18 mouse cellular contexts compared by ENCODE assay signal in genomic region chr9:49384855-49385254, GRCm38 (mm10). TPM values are rescaled to one million over a fixed set of nuclear protein-coding genes. Genes with fewer than 3 reads are reported as not detected.
"Had no signal": no experiment of that assay in that cellular context is flagged by ENCODE, and none has a peak within 500 bp of the region (broad histone marks: within the 10 kb centered on the region; RNA-seq: fewer than 3 reads in every experiment).

No protein-coding gene starts in this region.

- H3K27ac ChIP-seq: layer of hippocampus, adult 2 months; limb, embryonic 12.5 days; liver, embryonic 13.5 days; lung, embryonic 15.5 days; stomach, embryonic 15.5 days had no signal

- H3K4me2 ChIP-seq: limb, embryonic 12.5 days; liver, embryonic 13.5 days; lung, embryonic 15.5 days; midbrain, embryonic 12.5 days; neural tube, embryonic 13.5 days; stomach, embryonic 15.5 days had no signal

- DNase-seq: kidney, postnatal 4 days; liver; liver, embryonic 13.5 days; liver, postnatal 0 days; lung, postnatal 14 days; retina, postnatal 1 day; thymus, postnatal 14 days had no signal

- H3K4me1 ChIP-seq: liver, embryonic 13.5 days; lung, embryonic 15.5 days; stomach, embryonic 15.5 days had no signal

- H3K9ac ChIP-seq: limb, embryonic 12.5 days; liver, embryonic 13.5 days; liver, postnatal 0 days; lung, embryonic 15.5 days; midbrain, embryonic 12.5 days; neural tube, embryonic 13.5 days; stomach, embryonic 15.5 days had no signal

- H3K9me3 ChIP-seq: limb, embryonic 12.5 days; liver, embryonic 13.5 days; lung, embryonic 15.5 days; midbrain, embryonic 12.5 days; neural tube, embryonic 13.5 days; stomach, embryonic 15.5 days had no signal

- H3K4me3 ChIP-seq: layer of hippocampus, adult 2 months; limb, embryonic 12.5 days; liver, embryonic 13.5 days; lung, embryonic 15.5 days; midbrain, embryonic 12.5 days; neural tube, embryonic 13.5 days; stomach, embryonic 15.5 days had no signal

- ATAC-seq: liver, postnatal 0 days had no signal

- H3K36me3 ChIP-seq: limb, embryonic 12.5 days; liver, embryonic 13.5 days; lung, embryonic 15.5 days; midbrain, embryonic 12.5 days; neural tube, embryonic 13.5 days; stomach, embryonic 15.5 days had no signal

- H3K27me3 ChIP-seq: liver, embryonic 13.5 days; lung, embryonic 15.5 days; neural tube, embryonic 13.5 days; stomach, embryonic 15.5 days had no signal

RNA-seq across cellular contexts. Expression of gene Ankk1, which starts 42.0 kb away (rescaled TPM):
- total RNA-seq: layer of hippocampus, adult 2 months; layer of hippocampus, postnatal 10 days; left cerebral cortex, postnatal 36 days; megakaryocyte-erythroid progenitor cell, adult 5-6 weeks had no signal
- polyA plus RNA-seq: limb, embryonic 12.5 days; liver, embryonic 13.5 days; liver, postnatal 0 days; lung, embryonic 15.5 days; midbrain, embryonic 12.5 days; midbrain, embryonic 16.5 days; neural tube, embryonic 13.5 days; spleen, adult 2 months had no signal

RNA-seq across cellular contexts. Expression of gene Drd2, which starts 44.4 kb away (rescaled TPM):
- total RNA-seq: megakaryocyte-erythroid progenitor cell, adult 5-6 weeks had no signal
- polyA plus RNA-seq: limb, embryonic 12.5 days; liver, embryonic 13.5 days; liver, postnatal 0 days; spleen, adult 2 months had no signal
